Mouse (Mus musculus): ENCODE measurements around the gene Gm3047. TPM values are rescaled to one million over a fixed set of nuclear protein-coding genes. Genes with fewer than 3 reads are reported as not detected.
"Not testable (repeated sequence)": the region's sequence is repeated elsewhere in the genome, so short reads cannot be mapped to it uniquely, and the experiment has no call there.

Gm3047 gene
- total RNA-seq (2012; rRNA removed) = not detected in 2 replicates
- total RNA-seq (2014; rRNA removed) = not detected in 2 replicates
- not detected in 2 replicates for polyA plus RNA-seq (2012; ENCODE audit: insufficient read length, low read depth)

- H3K4me2 ChIP-seq (ENCODE audit: insufficient read depth, low read depth, poor library complexity, severe bottlenecking); in situ Hi-C loops (cut with MboI; ENCODE audit: low pct_ligation_motif_present, low pct_unique_long_range_greater_than_20kb, low sequenced_read_pairs); H3K27me3 ChIP-seq (replicated peaks); H3K36me3 ChIP-seq (replicated peaks in 1 of 2; ENCODE audit: control insufficient read depth in 1 of 2, insufficient read depth in 1 of 2, low read length in 1 of 2); H3K9ac ChIP-seq (ENCODE audit: insufficient read depth, low read depth); H3K27ac ChIP-seq (ENCODE audit: insufficient read depth, low read depth); DNase-seq (ENCODE audit: extremely low read depth); H3K4me3 ChIP-seq (replicated peaks in 1 of 3; ENCODE audit: low read depth in 2 of 3, low read length in 2 of 3, poor library complexity in 1 of 3); H3K79me2 ChIP-seq (replicated peaks; ENCODE audit: control insufficient read depth, extremely low read depth, insufficient read depth, poor library complexity, severe bottlenecking); H3K9me3 ChIP-seq (replicated peaks; ENCODE audit: low read length); H3K4me1 ChIP-seq (ENCODE audit: control insufficient read depth in 1 of 2, insufficient read depth in 2 of 2); dilution Hi-C loops (cut with MboI; ENCODE audit: extremely low pct_ligation_motif_present, extremely low pct_unique_long_range_greater_than_20kb, low sequenced_read_pairs): not testable (repeated sequence)
Observed at GRCm38 (mm10) chr14:4555105-4555504, at the start of gene Gm3047. Gm3047 (plus strand) TSS chr14:4555405.

Other genes with a start within 250 kb of the Gm3047 start
- gene Gm3149, start 238.1 kb upstream of the Gm3047 start, total RNA-seq (2012; rRNA removed) = not detected in 2 replicates
- not detected in 2 replicates for gene Gm3149, start 238.1 kb upstream of the Gm3047 start, total RNA-seq (2014; rRNA removed)
- gene Gm3149, start 238.1 kb upstream of the Gm3047 start, polyA plus RNA-seq (2012; ENCODE audit: insufficient read length, low read depth) = not detected in 2 replicates
- gene 2610042L04Rik, start 220.6 kb upstream of the Gm3047 start, total RNA-seq (2012; rRNA removed) = not detected in 2 replicates
- not detected in 2 replicates for gene 2610042L04Rik, start 220.6 kb upstream of the Gm3047 start, total RNA-seq (2014; rRNA removed)
- gene 2610042L04Rik, start 220.6 kb upstream of the Gm3047 start, polyA plus RNA-seq (2012; ENCODE audit: insufficient read length, low read depth) = not detected in 2 replicates
- gene Gm3159, start 157.9 kb upstream of the Gm3047 start, total RNA-seq (2012; rRNA removed) = not detected in 2 replicates
- not detected in 2 replicates for gene Gm3159, start 157.9 kb upstream of the Gm3047 start, total RNA-seq (2014; rRNA removed)
- gene Gm3159, start 157.9 kb upstream of the Gm3047 start, polyA plus RNA-seq (2012; ENCODE audit: insufficient read length, low read depth) = not detected in 2 replicates
- not detected in 2 replicates for gene Gm3164, start 140.0 kb upstream of the Gm3047 start, total RNA-seq (2012; rRNA removed)
- gene Gm3164, start 140.0 kb upstream of the Gm3047 start, total RNA-seq (2014; rRNA removed) = not detected in 2 replicates
- gene Gm3164, start 140.0 kb upstream of the Gm3047 start, polyA plus RNA-seq (2012; ENCODE audit: insufficient read length, low read depth) = not detected in 2 replicates
- not detected in 2 replicates for gene Gm3173, start 124.4 kb upstream of the Gm3047 start, total RNA-seq (2012; rRNA removed)
- gene Gm3173, start 124.4 kb upstream of the Gm3047 start, total RNA-seq (2014; rRNA removed) = not detected in 2 replicates
- not detected in 2 replicates for gene Gm3173, start 124.4 kb upstream of the Gm3047 start, polyA plus RNA-seq (2012; ENCODE audit: insufficient read length, low read depth)
- not detected in 2 replicates for gene Gm3182, start 73.7 kb upstream of the Gm3047 start, total RNA-seq (2012; rRNA removed)
- not detected in 2 replicates for gene Gm3182, start 73.7 kb upstream of the Gm3047 start, total RNA-seq (2014; rRNA removed)
- not detected in 2 replicates for gene Gm3182, start 73.7 kb upstream of the Gm3047 start, polyA plus RNA-seq (2012; ENCODE audit: insufficient read length, low read depth)
- not detected in 2 replicates for gene Gm8159, start 76.9 kb downstream of the Gm3047 start, total RNA-seq (2012; rRNA removed)
- not detected in 2 replicates for gene Gm8159, start 76.9 kb downstream of the Gm3047 start, total RNA-seq (2014; rRNA removed)
- not detected in 2 replicates for gene Gm8159, start 76.9 kb downstream of the Gm3047 start, polyA plus RNA-seq (2012; ENCODE audit: insufficient read length, low read depth)
- not detected in 2 replicates for gene Gm3239, start 108.8 kb downstream of the Gm3047 start, total RNA-seq (2012; rRNA removed)
- gene Gm3239, start 108.8 kb downstream of the Gm3047 start, total RNA-seq (2014; rRNA removed) = not detected in 2 replicates
- gene Gm3239, start 108.8 kb downstream of the Gm3047 start, polyA plus RNA-seq (2012; ENCODE audit: insufficient read length, low read depth) = not detected in 2 replicates
- gene Gm7876, start 153.8 kb downstream of the Gm3047 start, total RNA-seq (2012; rRNA removed) = not detected in 2 replicates
- not detected in 2 replicates for gene Gm7876, start 153.8 kb downstream of the Gm3047 start, total RNA-seq (2014; rRNA removed)
- not detected in 2 replicates for gene Gm7876, start 153.8 kb downstream of the Gm3047 start, polyA plus RNA-seq (2012; ENCODE audit: insufficient read length, low read depth)
- not detected in 2 replicates for gene Gm3252, start 171.4 kb downstream of the Gm3047 start, total RNA-seq (2012; rRNA removed)
- gene Gm3252, start 171.4 kb downstream of the Gm3047 start, total RNA-seq (2014; rRNA removed) = not detected in 2 replicates
- gene Gm3252, start 171.4 kb downstream of the Gm3047 start, polyA plus RNA-seq (2012; ENCODE audit: insufficient read length, low read depth) = not detected in 2 replicates
- gene Gm9602, start 220.9 kb downstream of the Gm3047 start, total RNA-seq (2012; rRNA removed) = not detected in 2 replicates
- not detected in 2 replicates for gene Gm9602, start 220.9 kb downstream of the Gm3047 start, total RNA-seq (2014; rRNA removed)
- not detected in 2 replicates for gene Gm9602, start 220.9 kb downstream of the Gm3047 start, polyA plus RNA-seq (2012; ENCODE audit: insufficient read length, low read depth)

Data from CH12.LX (cell line).